Mouse (Mus musculus) thymus, adult 2 months (tissue): ENCODE measurements around the gene Gm17359.

Experiments
- CTCF ChIP-seq: fragments of 200-500 bp; IDR thresholded peaks from 2 replicates; pipeline ENCODE4 v1.5.1; 2012; ENCODE audit warnings: mild to moderate bottlenecking, control low read depth, low read length, moderate library complexity, borderline replicate concordance; ENCODE audit not compliant: control insufficient read depth, poor library complexity, insufficient read depth; ENCODE audit errors: extremely low read depth
- POLR2A ChIP-seq: fragments of 200-500 bp; IDR thresholded peaks from 2 replicates; pipeline ENCODE4 v1.6.1; 2012; ENCODE audit warnings: mild to moderate bottlenecking, low read length, control low read depth, moderate library complexity; ENCODE audit not compliant: control insufficient read depth, poor library complexity, insufficient read depth; ENCODE audit errors: extremely low read depth

- TF ChIP-seq CTCF (no peak), POLR2A (no peak)
Measured at GRCm38 (mm10) chr3:79413492-79413891, 77.0 kb downstream of the Gm17359 start.
